Comparison of ENCODE assay signal across 8 mouse cellular contexts in genomic region chr11:106272644-106273310, GRCm38 (mm10). TPM values are rescaled to one million over a fixed set of nuclear protein-coding genes. Genes with fewer than 3 reads are reported as not detected.
A peak's percentile ranks its signal among the peaks of the same experiment; 100 is the strongest.
DNase-seq lines count a peak whose midpoint lies in the region; ATAC-seq and TF ChIP-seq lines count a peak whose summit lies in the region.

TSS of gene Smarcd2 (minus strand) at chr11:106272972.

- peak within 1 kb of the TSS; percentile 92 for H3K9ac ChIP-seq in heart, embryonic 15.5 days
- peak within 1 kb of the TSS; percentile 95 for H3K9ac ChIP-seq in liver, embryonic 14.5 days (replicated peaks)
- H3K9ac ChIP-seq in neural tube, embryonic 11.5 days (ENCODE audit: low read length), result peak within 1 kb of the TSS; percentile 97
- H3K9ac ChIP-seq in stomach, postnatal 0 days (ENCODE audit: low read length), result peak within 1 kb of the TSS; percentile 99

- under 1% methylated on average over 72 of the region's 72 CpGs for WGBS in forebrain, embryonic 10.5 days
- WGBS in heart, embryonic 15.5 days, result under 1% methylated on average over 65 of the region's 72 CpGs
- under 1% methylated on average over 72 of the region's 72 CpGs for WGBS in liver, embryonic 14.5 days (ENCODE audit: insufficient replicate concordance)
- under 1% methylated on average over 56 of the region's 72 CpGs for WGBS in neural tube, embryonic 11.5 days
- under 1% methylated on average over 71 of the region's 72 CpGs for WGBS in stomach, postnatal 0 days

- peak; percentile 96 for ATAC-seq in heart, embryonic 15.5 days (replicated peaks; ENCODE audit: insufficient number of reproducible peaks, insufficient read depth, low FRiP score, low read depth)
- ATAC-seq in liver, embryonic 14.5 days (ENCODE audit: insufficient read depth), result peak; percentile 93
- ATAC-seq in neural tube, embryonic 11.5 days (ENCODE audit: insufficient read depth, low FRiP score, low TSS enrichment), result peak; percentile 91
- peak; percentile 94 for ATAC-seq in stomach, postnatal 0 days (ENCODE audit: low FRiP score, low TSS enrichment)

- peak within 1 kb of the TSS; percentile 98 for H3K4me3 ChIP-seq in forebrain, embryonic 10.5 days
- peak within 1 kb of the TSS; percentile 84 for H3K4me3 ChIP-seq in heart, embryonic 15.5 days
- peak within 1 kb of the TSS; percentile 76 to 85 for H3K4me3 ChIP-seq in liver, embryonic 14.5 days (ENCODE audit: insufficient read depth in 1 of 2, low read depth in 2 of 2, low read length in 2 of 2)
- peak within 1 kb of the TSS; percentile 97 for H3K4me3 ChIP-seq in neural tube, embryonic 11.5 days (ENCODE audit: low read depth, low read length)
- H3K4me3 ChIP-seq in stomach, postnatal 0 days (ENCODE audit: low read depth, low read length), result peak within 1 kb of the TSS; percentile 98

- peak; percentile 93 to 97 for DNase-seq in CD8-positive naive resting alpha-beta T cell, adult 2 months (ENCODE audit: low read depth in 2 of 2, low spot score in 2 of 2)
- DNase-seq in c-Kit-positive CD71-negative TER-119-negative erythroid progenitor cells, embryonic 14.5 days (ENCODE audit: low read depth), result peak; percentile 97
- DNase-seq in forebrain, embryonic 10.5 days (ENCODE audit: extremely low spot score, low spot score), result peak; percentile 100
- DNase-seq in kidney, postnatal 25 days, result peak; percentile 100
- DNase-seq in liver, embryonic 14.5 days (ENCODE audit: low read depth in 3 of 3, low spot score in 3 of 3), result peak; percentile 98
- DNase-seq in neural tube, embryonic 11.5 days (ENCODE audit: low spot score), result peak; percentile 100
- DNase-seq in stomach, postnatal 0 days (ENCODE audit: low spot score), result peak; percentile 100

- H3K36me3 ChIP-seq in forebrain, embryonic 10.5 days (replicated peaks), result peaks cover 19% of the 10 kb centered on the region
- no peaks in the 10 kb centered on the region for H3K36me3 ChIP-seq in heart, embryonic 15.5 days
- no peaks in the 10 kb centered on the region; the same call in 1 of the 2 replicates for H3K36me3 ChIP-seq in liver, embryonic 14.5 days (replicated peaks; ENCODE audit: control insufficient read depth, insufficient read depth, low read depth)
- H3K36me3 ChIP-seq in neural tube, embryonic 11.5 days (ENCODE audit: control insufficient read depth, insufficient read depth, low read length), result no peaks in the 10 kb centered on the region
- H3K36me3 ChIP-seq in stomach, postnatal 0 days (ENCODE audit: control insufficient read depth, insufficient read depth, low read length), result no peaks in the 10 kb centered on the region

- peak within 1 kb of the TSS; percentile 98 for H3K27ac ChIP-seq in forebrain, embryonic 10.5 days
- H3K27ac ChIP-seq in heart, embryonic 15.5 days, result peak within 1 kb of the TSS; percentile 94
- H3K27ac ChIP-seq in liver, embryonic 14.5 days, result peak within 1 kb of the TSS; percentile 63
- peak within 1 kb of the TSS; percentile 87 for H3K27ac ChIP-seq in neural tube, embryonic 11.5 days (ENCODE audit: low read depth, low read length)
- H3K27ac ChIP-seq in stomach, postnatal 0 days (replicated peaks), result peak within 1 kb of the TSS; percentile 99

- peaks cover 13% of the 10 kb centered on the region for H3K27me3 ChIP-seq in forebrain, embryonic 10.5 days (ENCODE audit: poor library complexity, severe bottlenecking)
- no peaks in the 10 kb centered on the region for H3K27me3 ChIP-seq in heart, embryonic 15.5 days
- no peaks in the 10 kb centered on the region for H3K27me3 ChIP-seq in liver, embryonic 14.5 days (ENCODE audit: control insufficient read depth, insufficient read depth, low read length)
- no peaks in the 10 kb centered on the region for H3K27me3 ChIP-seq in neural tube, embryonic 11.5 days (ENCODE audit: control insufficient read depth, insufficient read depth, low read length)
- no peaks in the 10 kb centered on the region for H3K27me3 ChIP-seq in stomach, postnatal 0 days (ENCODE audit: control insufficient read depth, insufficient read depth, low read length)

- H3K9me3 ChIP-seq in forebrain, embryonic 10.5 days, result no peaks in the 10 kb centered on the region
- no peaks in the 10 kb centered on the region for H3K9me3 ChIP-seq in heart, embryonic 15.5 days (replicated peaks)
- no peaks in the 10 kb centered on the region for H3K9me3 ChIP-seq in liver, embryonic 14.5 days (ENCODE audit: control insufficient read depth, low read length)
- no peaks in the 10 kb centered on the region for H3K9me3 ChIP-seq in neural tube, embryonic 11.5 days (ENCODE audit: control insufficient read depth, low read length)
- no peaks in the 10 kb centered on the region for H3K9me3 ChIP-seq in stomach, postnatal 0 days (ENCODE audit: control insufficient read depth, low read length)

- H3K4me2 ChIP-seq in heart, embryonic 15.5 days, result peak within 1 kb of the TSS; percentile 87
- peak within 1 kb of the TSS; percentile 92 for H3K4me2 ChIP-seq in liver, embryonic 14.5 days (ENCODE audit: low read depth)
- H3K4me2 ChIP-seq in neural tube, embryonic 11.5 days (ENCODE audit: low read depth), result peak within 1 kb of the TSS; percentile 79
- H3K4me2 ChIP-seq in stomach, postnatal 0 days (replicated peaks; ENCODE audit: low read depth), result peak within 1 kb of the TSS; percentile 72

- no peak for TF ChIP-seq CTCF in liver, embryonic 14.5 days (IDR thresholded peaks at IDR 0.05; ENCODE audit: low read depth)
- no peak for TF ChIP-seq CTCF in stomach, postnatal 0 days (IDR thresholded peaks at IDR 0.05; ENCODE audit: low read depth)

- peak; percentile 47 for TF ChIP-seq EP300 in liver, embryonic 14.5 days (IDR thresholded peaks at IDR 0.05; ENCODE audit: low read depth)
- TF ChIP-seq EP300 in stomach, postnatal 0 days (optimal IDR thresholded peaks at IDR 0.05), result peak; percentile 86

- H3K4me1 ChIP-seq in forebrain, embryonic 10.5 days, result peaks cover 65% of the 10 kb centered on the region
- H3K4me1 ChIP-seq in heart, embryonic 15.5 days (replicated peaks), result peaks cover 55% of the 10 kb centered on the region
- H3K4me1 ChIP-seq in liver, embryonic 14.5 days (replicated peaks; ENCODE audit: control insufficient read depth in 2 of 2, insufficient read depth in 2 of 2, low read length in 1 of 2), result peaks cover 17 to 37% of the 10 kb centered on the region in 2 experiments
- peaks cover 33% of the 10 kb centered on the region for H3K4me1 ChIP-seq in neural tube, embryonic 11.5 days (ENCODE audit: control insufficient read depth, insufficient read depth, low read length)
- peaks cover 22% of the 10 kb centered on the region for H3K4me1 ChIP-seq in stomach, postnatal 0 days (replicated peaks; ENCODE audit: control insufficient read depth, insufficient read depth)

RNA-seq across cellular contexts. Expression of gene Smarcd2, which starts in this region (rescaled TPM):
- 20.5 and 20.7 TPM in 2 replicates for polyA plus RNA-seq in forebrain, embryonic 10.5 days (2016; fragmentation: Nextera tagmentation; extraction: Ambion mirVana)
- polyA plus RNA-seq in heart, embryonic 15.5 days (2015; fragmentation: Nextera tagmentation; extraction: Ambion mirVana), result 18.2 and 35.7 TPM in 2 replicates
- 38.8 and 39.1 TPM in 2 replicates for polyA plus RNA-seq in liver, embryonic 14.5 days (2012; rRNA removed)
- polyA plus RNA-seq in liver, embryonic 14.5 days (2014; fragmentation: Nextera tagmentation; extraction: Ambion mirVana), result 23.9 and 29.0 TPM in 2 replicates
- 42.0 and 44.4 TPM in 2 replicates for polyA plus RNA-seq in neural tube, embryonic 11.5 days (2014; fragmentation: Nextera tagmentation; extraction: Ambion mirVana)
- polyA plus RNA-seq in stomach, postnatal 0 days (2015; fragmentation: Nextera tagmentation; extraction: Ambion mirVana), result 43.5 and 47.6 TPM in 2 replicates

Comparison
In these comparisons a context has a peak if more than half of its experiments do, and no peak if none do; other contexts are left out.
1. Peak in every context shown above with its lines: DNase-seq, ATAC-seq, H3K4me3 ChIP-seq and H3K27ac ChIP-seq.